Mouse (Mus musculus) brown adipose tissue, adult 24 weeks (tissue): ENCODE results near the gene Usp30. TPM values are rescaled to one million over a fixed set of nuclear protein-coding genes. Genes with fewer than 3 reads are reported as not detected.
A peak's percentile ranks its signal among the peaks of the same experiment; 100 is the strongest.

Experiments used
- H3K27ac ChIP-seq: fragments of 200-500 bp; replicated peaks from 2 replicates; pipeline ENCODE4 v1.5.1; 2012; ENCODE audit warnings: low read depth, mild to moderate bottlenecking, low read length
- H3K4me1 ChIP-seq: fragments of 200-500 bp; 2 replicates; pipeline ENCODE4 v1.6.1; 2012; ENCODE audit warnings: low read length, mixed read lengths; ENCODE audit not compliant: control insufficient read depth, insufficient read depth, insufficient read length
- H3K4me3 ChIP-seq: fragments of 200-500 bp; 2 replicates; pipeline ENCODE4 v1.5.1; 2012; ENCODE audit warnings: low read depth, mild to moderate bottlenecking, low read length, moderate library complexity; ENCODE audit not compliant: insufficient read depth
- polyA plus RNA-seq: library from polyadenylated mRNA; stranded (reverse); fragments of >200 nt; gene quantifications from 2 replicates; pipeline ENCODE4 v1.2.4, GENCODE M21; 2012; ENCODE audit not compliant: missing spikeins, insufficient read depth, insufficient read length

Usp30 gene
- polyA plus RNA-seq, 1 experiment = 6.4 TPM

GRCm38 (mm10) chr5:114091057-114091807 lies 26.0 kb downstream of the Usp30 start, which contains the start of gene Svop:
Svop (minus strand) TSS chr5:114091570.
- Histone ChIP-seq H3K4me1 (no peaks in the 10 kb centered on the region), H3K4me3 (no peak within 1 kb of the TSS), H3K27ac (no peak within 1 kb of the TSS)

DNA sequence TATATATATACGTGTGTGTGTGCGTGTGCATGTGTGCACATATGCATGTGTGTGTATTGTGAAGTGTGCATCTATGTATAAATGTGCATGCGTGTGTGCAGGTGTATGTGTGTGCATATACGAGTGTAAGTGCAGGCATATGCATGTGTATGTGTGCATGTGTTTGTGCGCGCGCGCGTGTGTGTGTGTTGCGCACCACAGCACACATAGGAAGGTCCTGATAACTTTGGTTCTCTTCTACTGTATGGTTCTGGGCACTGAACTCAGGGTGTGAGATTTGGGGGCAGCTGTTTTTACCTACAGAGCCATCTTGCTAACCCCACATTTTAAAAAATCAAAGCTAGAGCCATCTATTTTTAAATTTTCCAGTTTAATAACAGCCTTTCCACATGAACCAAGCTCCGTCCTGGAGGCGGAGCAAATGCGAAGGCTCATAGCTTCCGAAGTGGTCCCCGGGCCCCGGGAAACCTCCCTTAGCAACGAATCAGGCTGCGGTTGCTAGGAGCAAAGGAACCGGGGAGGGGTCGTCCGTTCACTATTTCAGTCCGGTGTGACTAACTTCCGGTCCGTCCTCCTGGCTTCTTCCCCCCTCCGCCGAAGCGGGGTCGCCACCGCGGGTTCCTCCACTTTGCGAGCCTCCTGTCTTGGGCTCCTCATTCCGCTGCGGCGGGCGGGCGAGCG lies 34.6 kb downstream of the Usp30 start:
- peak overlapping the region; percentile 76 for H3K4me3 ChIP-seq
- H3K27ac ChIP-seq = no peak overlapping the region
- H3K4me1 ChIP-seq = peaks cover 5% of the 10 kb centered on the region; the same call in 1 of the 2 replicates

- peak overlapping the region; percentile 76 for H3K4me3 ChIP-seq
- H3K27ac ChIP-seq = no peak overlapping the region
- peaks cover 5% of the 10 kb centered on the region; the same call in 1 of the 2 replicates for H3K4me1 ChIP-seq
Observed at GRCm38 (mm10) chr5:114100390-114101099, 35.3 kb downstream of the Usp30 start.

GRCm38 (mm10) chr5:114101873-114102272 lies 36.6 kb downstream of the Usp30 start:
- Histone ChIP-seq H3K4me1 (peaks cover 5% of the 10 kb centered on the region; the same call in 1 of the 2 replicates), H3K27ac (no peak overlapping the region), H3K4me3 (no peak overlapping the region)

- no peak overlapping the region for H3K27ac ChIP-seq
- H3K4me3 ChIP-seq = no peak overlapping the region
- H3K4me1 ChIP-seq = peaks cover 5% of the 10 kb centered on the region; the same call in 1 of the 2 replicates
Observed at GRCm38 (mm10) chr5:114102807-114103206, 37.5 kb downstream of the Usp30 start.

DNA sequence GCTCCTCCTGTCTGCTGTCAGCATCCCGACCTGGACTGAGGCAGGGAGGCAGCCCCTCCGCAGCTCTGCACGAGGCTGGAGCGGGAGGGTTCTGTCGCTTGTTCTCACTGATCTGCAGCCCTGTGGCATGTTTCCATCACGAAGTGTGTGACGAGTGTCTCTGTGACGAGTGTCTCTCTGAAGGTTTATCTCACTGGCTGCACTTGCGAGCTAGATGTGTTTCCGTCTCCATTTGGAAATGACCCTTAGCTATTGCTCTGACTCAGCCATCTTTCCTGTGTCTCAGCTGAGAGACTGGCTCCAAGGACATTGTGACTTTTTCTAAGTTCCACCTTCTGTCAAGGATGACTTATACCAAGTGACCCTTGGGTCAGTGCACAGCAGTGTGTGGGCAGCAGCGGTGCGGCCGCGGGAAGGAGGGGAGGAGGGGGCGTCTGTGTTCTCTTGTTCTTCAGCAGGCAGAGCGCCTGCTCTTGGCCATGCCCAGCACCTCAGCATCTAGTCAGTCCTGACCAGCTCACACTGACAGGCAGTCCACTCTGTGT lies 41.2 kb downstream of the Usp30 start:
- H3K4me1 ChIP-seq = no peaks in the 10 kb centered on the region
- no peak overlapping the region for H3K27ac ChIP-seq

DNA sequence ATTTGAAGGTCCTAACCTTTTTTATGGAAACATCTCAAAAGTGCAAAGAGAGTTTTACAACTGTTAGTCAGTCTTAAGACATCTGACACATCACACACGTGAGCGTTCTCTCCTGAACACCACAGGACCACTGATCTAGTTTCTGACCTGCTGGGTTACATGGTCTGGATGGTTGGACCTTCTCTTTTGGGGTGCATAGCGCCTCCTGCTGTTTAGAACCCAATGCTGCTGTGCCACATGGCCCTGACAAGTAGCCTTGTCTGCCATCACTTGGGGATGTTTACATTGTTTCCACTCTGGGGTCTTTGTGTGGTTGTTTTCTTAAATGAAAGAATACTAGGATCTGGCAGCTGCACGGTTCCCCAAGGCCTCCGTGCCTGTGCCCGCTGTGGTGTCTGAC lies 48.1 kb downstream of the Usp30 start:
- Histone ChIP-seq H3K4me1 (no peaks in the 10 kb centered on the region), H3K4me3 (no peak overlapping the region), H3K27ac (no peak overlapping the region)

More for the DNA sequence above, 41.2 kb downstream of the Usp30 start:
- H3K4me3 ChIP-seq = no peak overlapping the region

DNA sequence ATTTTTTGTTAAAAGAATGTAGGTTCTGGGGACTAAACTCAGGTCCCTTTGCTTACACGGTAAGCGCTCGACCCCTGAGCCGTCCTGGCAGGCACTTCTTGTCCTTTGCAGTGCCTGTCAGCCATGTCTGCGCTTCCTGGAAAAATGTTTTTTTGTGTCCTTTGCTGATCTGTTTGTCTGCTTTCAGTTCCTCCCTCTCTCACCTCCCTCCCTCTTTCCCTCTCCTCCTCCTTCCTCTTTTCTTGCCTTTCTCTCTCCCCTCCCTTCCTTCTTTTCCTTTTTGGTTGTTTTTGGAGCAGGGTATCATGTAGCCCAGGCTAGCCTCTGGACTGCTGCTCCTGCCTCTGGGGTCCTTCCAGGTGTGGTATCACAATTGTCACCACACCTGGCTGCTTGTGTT lies 49.8 kb downstream of the Usp30 start:
- Histone ChIP-seq H3K4me1 (no peaks in the 10 kb centered on the region), H3K27ac (no peak overlapping the region), H3K4me3 (no peak overlapping the region)

DNA sequence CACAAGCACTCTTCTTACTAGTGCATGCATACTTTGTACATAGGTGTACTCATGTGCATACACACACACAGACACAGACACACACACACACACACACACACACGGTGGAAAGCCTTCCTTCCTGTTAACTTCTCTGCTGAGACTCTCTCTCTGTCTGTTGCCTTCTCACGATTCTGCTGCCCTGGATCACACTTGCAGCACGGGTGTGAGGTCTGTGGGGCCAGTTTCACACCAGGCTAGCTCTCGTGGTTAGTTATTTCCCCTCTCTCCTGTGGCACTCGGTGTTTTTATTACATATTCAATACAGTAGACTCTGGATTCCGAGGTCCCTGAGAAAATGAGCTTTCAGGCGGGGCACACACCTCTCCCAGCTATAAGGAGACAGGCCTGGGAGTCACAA lies 51.3 kb downstream of the Usp30 start:
- Histone ChIP-seq H3K4me3 (no peak overlapping the region), H3K4me1 (no peaks in the 10 kb centered on the region), H3K27ac (no peak overlapping the region)

- H3K27ac ChIP-seq = no peak overlapping the region
- no peaks in the 10 kb centered on the region for H3K4me1 ChIP-seq
- H3K4me3 ChIP-seq = no peak overlapping the region
Observed at GRCm38 (mm10) chr5:114119806-114120205, 54.5 kb downstream of the Usp30 start.

DNA sequence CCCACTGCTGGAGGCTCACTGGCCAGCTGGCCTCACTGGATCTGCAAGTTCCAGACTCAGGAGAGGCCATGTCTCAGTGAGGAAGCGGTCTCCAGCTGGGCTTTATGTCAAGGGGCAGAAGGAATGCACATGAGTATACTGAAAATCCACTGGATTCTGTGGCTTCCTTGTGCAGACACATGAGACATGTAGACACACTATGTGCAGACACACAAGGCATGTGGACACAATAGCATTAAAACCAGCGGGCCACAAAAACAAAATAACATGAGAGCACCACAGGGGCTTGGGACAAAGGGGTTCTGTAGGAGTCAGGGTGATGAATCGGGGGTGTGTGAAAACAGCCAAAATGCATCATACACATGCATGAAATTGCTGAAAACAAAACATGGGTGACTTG lies 60.7 kb downstream of the Usp30 start:
- Histone ChIP-seq H3K27ac (no peak overlapping the region), H3K4me1 (no peaks in the 10 kb centered on the region; the same call in 1 of the 2 replicates), H3K4me3 (no peak overlapping the region)

GRCm38 (mm10) chr5:114126499-114127244 lies 61.4 kb downstream of the Usp30 start:
- Histone ChIP-seq H3K4me1 (peaks cover 2% of the 10 kb centered on the region), H3K27ac (peak overlapping the region; percentile 94), H3K4me3 (peak overlapping the region; percentile 94; the same call in 1 of the 2 replicates)

- H3K27ac ChIP-seq = peak within 1 kb of the TSS; percentile 94
- peak within 1 kb of the TSS; percentile 94 for H3K4me3 ChIP-seq
- H3K4me1 ChIP-seq = peaks cover 6% of the 10 kb centered on the region
Observed at GRCm38 (mm10) chr5:114127374-114128349, 62.4 kb downstream of the Usp30 start, which contains the start of gene Alkbh2. Alkbh2 (minus strand) TSS chr5:114128218.
